Mouse (Mus musculus): ENCODE data around the gene Itprid2. TPM values are rescaled to one million over a fixed set of nuclear protein-coding genes. Genes with fewer than 3 reads are reported as not detected.

Itprid2 gene
- total and polyA plus RNA-seq, 2 experiments from 2014 or later: 5.9 to 11.6 TPM

DNA sequence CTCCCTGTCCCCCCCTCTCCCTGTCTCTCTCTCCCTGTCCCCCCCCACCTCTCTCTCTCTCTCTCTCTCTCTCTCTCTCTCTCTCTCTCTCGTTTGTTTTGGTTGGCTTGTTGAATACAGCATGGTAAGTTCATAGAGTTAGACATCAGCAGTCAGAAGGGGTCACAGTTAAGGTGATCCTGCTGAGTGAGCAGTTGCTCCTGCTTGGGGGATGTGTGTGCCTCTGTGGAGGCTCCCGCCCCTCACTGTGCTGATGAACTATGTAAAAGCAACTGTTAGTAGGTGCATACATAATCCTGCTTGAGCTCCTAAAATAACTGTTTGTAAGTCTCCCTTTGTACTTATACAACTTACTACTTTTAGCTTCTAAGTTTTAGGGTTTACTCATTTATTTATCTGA lies 12.6 kb downstream of the Itprid2 start:
- 31% methylated on average over 2 of the region's 2 CpGs for WGBS
- H3K4me2 ChIP-seq (ENCODE audit: low read depth, low read length): no peak overlapping the region
- no peak overlapping the region for H3K4me3 ChIP-seq (ENCODE audit: low read length)
- no peaks in the 10 kb centered on the region for H3K27me3 ChIP-seq (ENCODE audit: insufficient read depth, low read length)
- H3K9ac ChIP-seq (replicated peaks; ENCODE audit: low read length): no peak overlapping the region
- DNase-seq (ENCODE audit: low spot score): no peak
- H3K36me3 ChIP-seq (ENCODE audit: insufficient read depth, low read length): peaks cover 16% of the 10 kb centered on the region; the same call in 1 of the 2 replicates
- H3K4me1 ChIP-seq (ENCODE audit: insufficient read depth, low read length): no peaks in the 10 kb centered on the region
- ATAC-seq: no peak
- no peaks in the 10 kb centered on the region for H3K9me3 ChIP-seq (ENCODE audit: low read length)
- TF ChIP-seq CTCF (IDR thresholded peaks at IDR 0.05; ENCODE audit: low read depth): no peak
- no peak overlapping the region for H3K27ac ChIP-seq

DNA sequence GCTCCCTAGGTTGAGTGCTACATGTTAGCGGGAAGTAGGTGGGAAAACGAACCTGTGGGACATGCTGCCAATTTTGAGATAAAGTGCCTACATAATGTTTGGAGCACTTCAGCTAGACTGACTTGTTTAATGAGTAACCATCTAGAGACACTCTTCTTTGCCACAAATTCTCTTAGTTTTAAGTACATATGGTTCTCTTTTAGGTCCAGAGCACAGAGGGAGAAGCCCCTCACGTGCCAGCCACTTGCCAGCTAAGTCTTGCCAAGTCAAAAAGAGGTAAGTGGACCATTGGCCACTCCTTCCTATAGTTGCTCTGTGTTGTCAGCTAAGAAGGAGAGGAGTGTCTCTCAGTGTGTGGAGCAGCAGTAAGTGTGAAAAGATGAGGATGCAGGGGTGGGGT lies 16.0 kb downstream of the Itprid2 start:
- H3K27ac ChIP-seq: no peak overlapping the region
- H3K4me1 ChIP-seq (ENCODE audit: insufficient read depth, low read length): no peaks in the 10 kb centered on the region
- no peak overlapping the region for H3K4me3 ChIP-seq (ENCODE audit: low read length)
- H3K9ac ChIP-seq (replicated peaks; ENCODE audit: low read length): no peak overlapping the region
- ATAC-seq: no peak
- H3K27me3 ChIP-seq (ENCODE audit: insufficient read depth, low read length): no peaks in the 10 kb centered on the region
- no peak for TF ChIP-seq CTCF (IDR thresholded peaks at IDR 0.05; ENCODE audit: low read depth)
- H3K4me2 ChIP-seq (ENCODE audit: low read depth, low read length): no peak overlapping the region
- H3K9me3 ChIP-seq (ENCODE audit: low read length): no peaks in the 10 kb centered on the region
- 90% methylated on average over 3 of the region's 3 CpGs for WGBS
- no peaks in the 10 kb centered on the region for H3K36me3 ChIP-seq (ENCODE audit: insufficient read depth, low read length)
- no peak for DNase-seq (ENCODE audit: low spot score)

DNA sequence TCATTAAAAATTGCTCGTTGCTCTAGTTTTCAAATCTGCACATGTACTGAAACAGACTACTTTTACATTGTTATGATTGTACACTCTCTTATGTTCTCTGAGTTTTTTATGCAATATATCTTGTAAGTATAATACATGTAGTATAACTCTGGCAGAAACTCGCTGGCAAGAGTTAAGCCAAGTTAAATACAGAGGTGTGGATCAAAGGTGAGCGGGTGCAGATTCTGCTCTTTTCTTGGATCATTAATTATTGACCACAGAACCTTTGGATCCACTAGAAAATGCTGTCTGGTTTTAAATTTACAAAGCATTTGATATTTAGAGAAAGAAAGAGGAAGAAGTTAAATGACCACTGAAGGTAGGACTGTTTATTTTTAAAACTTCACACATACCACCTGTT lies 16.5 kb downstream of the Itprid2 start:
- Histone ChIP-seq H3K36me3 (ENCODE audit: insufficient read depth, low read length) (no peaks in the 10 kb centered on the region), H3K9me3 (ENCODE audit: low read length) (no peaks in the 10 kb centered on the region), H3K27ac (no peak overlapping the region), H3K4me2 (ENCODE audit: low read depth, low read length) (no peak overlapping the region), H3K9ac (replicated peaks; ENCODE audit: low read length) (no peak overlapping the region), H3K4me3 (ENCODE audit: low read length) (no peak overlapping the region), H3K27me3 (ENCODE audit: insufficient read depth, low read length) (no peaks in the 10 kb centered on the region), H3K4me1 (ENCODE audit: insufficient read depth, low read length) (no peaks in the 10 kb centered on the region)
- ATAC-seq (no peak), DNase-seq (ENCODE audit: low spot score) (no peak)
- TF ChIP-seq CTCF (IDR thresholded peaks at IDR 0.05; ENCODE audit: low read depth): no peak
- 95% methylated on average over 3 of the region's 3 CpGs for WGBS

DNA sequence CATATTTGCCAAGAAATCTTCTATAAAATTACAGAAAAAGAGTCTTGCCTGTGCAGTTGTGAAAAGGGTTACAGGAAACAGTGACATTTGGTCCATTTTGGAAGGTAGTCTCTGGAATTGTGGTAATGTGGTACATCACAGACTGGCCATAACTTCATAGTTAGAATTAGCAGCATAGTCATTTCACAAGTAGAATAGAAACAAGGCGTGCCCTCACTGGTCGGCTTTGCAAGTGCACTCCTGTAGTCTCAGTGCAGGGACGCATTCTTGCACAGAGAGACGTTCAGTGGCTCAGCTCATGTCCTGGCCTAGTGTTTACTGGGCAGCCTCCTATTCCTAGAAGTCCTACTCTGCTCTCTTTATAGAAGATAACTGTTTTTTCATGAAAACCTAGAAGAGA lies 17.4 kb downstream of the Itprid2 start:
- Histone ChIP-seq H3K4me1 (ENCODE audit: insufficient read depth, low read length) (no peaks in the 10 kb centered on the region), H3K36me3 (ENCODE audit: insufficient read depth, low read length) (peaks cover 5% of the 10 kb centered on the region; the same call in 1 of the 2 replicates), H3K9ac (replicated peaks; ENCODE audit: low read length) (no peak overlapping the region), H3K4me3 (ENCODE audit: low read length) (no peak overlapping the region), H3K27ac (no peak overlapping the region), H3K4me2 (ENCODE audit: low read depth, low read length) (no peak overlapping the region), H3K9me3 (ENCODE audit: low read length) (no peaks in the 10 kb centered on the region), H3K27me3 (ENCODE audit: insufficient read depth, low read length) (no peaks in the 10 kb centered on the region)
- TF ChIP-seq CTCF (IDR thresholded peaks at IDR 0.05; ENCODE audit: low read depth): no peak
- 85% methylated on average over 4 of the region's 4 CpGs for WGBS
- DNase-seq (ENCODE audit: low spot score) (no peak), ATAC-seq (no peak)

DNA sequence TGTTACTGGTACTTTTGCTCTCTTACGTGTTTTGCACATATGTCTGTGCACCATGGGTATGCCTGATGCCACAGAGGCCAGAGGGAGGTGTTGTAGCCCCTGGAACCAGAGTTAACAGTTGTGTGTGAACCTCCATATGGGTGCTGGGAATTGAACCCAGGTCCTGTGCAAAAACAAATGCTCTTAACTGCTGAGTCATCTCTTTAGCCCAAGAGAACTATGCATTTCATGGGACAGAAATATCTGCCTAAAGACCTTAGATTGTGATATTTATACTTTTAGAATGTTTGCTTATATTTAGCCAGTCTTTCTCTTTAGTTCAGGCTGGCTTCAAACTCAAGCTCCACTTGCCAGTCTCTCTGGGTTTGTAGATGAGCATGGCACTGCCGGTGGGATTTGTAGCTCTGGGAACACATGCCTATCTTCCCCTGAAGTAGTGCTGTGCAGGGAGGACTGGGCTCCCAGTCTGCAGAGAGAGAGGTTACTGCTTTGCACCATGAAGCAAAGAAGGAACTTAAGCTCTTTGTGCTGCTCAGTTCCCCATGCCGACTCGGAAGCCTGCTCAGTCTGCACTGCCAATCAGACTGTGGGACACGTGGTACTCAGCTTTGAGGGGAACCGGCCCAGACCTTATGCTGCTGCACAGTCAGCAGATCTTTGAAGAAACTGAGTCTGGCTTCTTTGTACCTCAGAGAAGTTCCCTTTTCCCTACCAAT lies 18.1 kb downstream of the Itprid2 start:
- WGBS: 68% methylated on average over 6 of the region's 6 CpGs
- Histone ChIP-seq H3K36me3 (ENCODE audit: insufficient read depth, low read length) (peaks cover 11% of the 10 kb centered on the region; the same call in 1 of the 2 replicates), H3K27ac (no peak overlapping the region), H3K9ac (replicated peaks; ENCODE audit: low read length) (no peak overlapping the region), H3K4me1 (ENCODE audit: insufficient read depth, low read length) (no peaks in the 10 kb centered on the region), H3K27me3 (ENCODE audit: insufficient read depth, low read length) (no peaks in the 10 kb centered on the region), H3K9me3 (ENCODE audit: low read length) (no peaks in the 10 kb centered on the region), H3K4me2 (ENCODE audit: low read depth, low read length) (no peak overlapping the region), H3K4me3 (ENCODE audit: low read length) (no peak overlapping the region)
- TF ChIP-seq CTCF (IDR thresholded peaks at IDR 0.05; ENCODE audit: low read depth): no peak
- ATAC-seq (no peak), DNase-seq (ENCODE audit: low spot score) (no peak)

DNA sequence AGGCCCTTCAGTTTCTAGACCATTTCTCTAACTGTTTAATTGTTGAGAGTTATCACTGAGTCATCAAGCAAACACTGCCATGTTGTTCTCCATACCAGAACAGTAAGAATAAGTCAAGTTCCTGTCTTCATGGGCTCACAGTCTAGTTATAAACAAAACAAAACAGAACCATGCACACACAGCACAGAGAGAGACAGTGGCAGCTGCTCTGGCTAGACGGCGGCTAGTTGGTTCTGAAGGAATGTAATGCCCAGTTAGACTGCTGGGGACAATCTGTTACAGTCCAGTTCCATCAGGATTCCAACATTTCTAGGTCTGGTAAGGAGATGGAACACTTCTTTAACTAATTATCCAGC lies 18.6 kb downstream of the Itprid2 start:
- Histone ChIP-seq H3K27me3 (ENCODE audit: insufficient read depth, low read length) (no peaks in the 10 kb centered on the region), H3K9ac (replicated peaks; ENCODE audit: low read length) (no peak overlapping the region), H3K4me3 (ENCODE audit: low read length) (no peak overlapping the region), H3K27ac (no peak overlapping the region), H3K9me3 (ENCODE audit: low read length) (no peaks in the 10 kb centered on the region), H3K4me2 (ENCODE audit: low read depth, low read length) (no peak overlapping the region), H3K36me3 (ENCODE audit: insufficient read depth, low read length) (peaks cover 11% of the 10 kb centered on the region; the same call in 1 of the 2 replicates), H3K4me1 (ENCODE audit: insufficient read depth, low read length) (no peaks in the 10 kb centered on the region)
- 58% methylated on average over 2 of the region's 2 CpGs for WGBS
- TF ChIP-seq CTCF (IDR thresholded peaks at IDR 0.05; ENCODE audit: low read depth): no peak
- no peak for ATAC-seq
- DNase-seq (ENCODE audit: low spot score): no peak

DNA sequence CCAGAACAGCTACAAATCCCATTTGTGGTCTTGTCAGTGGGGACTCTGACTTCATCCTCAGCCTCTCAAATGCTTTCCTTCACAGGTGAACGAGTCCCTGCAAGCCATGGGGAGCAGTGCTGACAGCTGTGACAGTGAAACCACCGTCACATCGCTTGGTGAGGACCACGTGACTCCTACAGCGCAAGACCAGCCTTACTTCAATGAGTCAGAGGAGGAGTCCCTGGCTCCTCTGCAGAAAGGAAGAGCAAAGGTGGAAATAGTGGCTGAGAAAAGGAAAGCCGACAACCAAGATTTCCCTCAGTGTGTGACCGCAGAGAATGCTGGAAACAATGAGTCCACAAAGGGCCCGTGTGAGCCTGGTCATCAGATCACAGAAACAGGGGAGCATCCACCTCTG lies 21.9 kb downstream of the Itprid2 start:
- no peak overlapping the region for H3K4me3 ChIP-seq (ENCODE audit: low read length)
- H3K27ac ChIP-seq: no peak overlapping the region

More for the DNA sequence above, 21.9 kb downstream of the Itprid2 start:
- Histone ChIP-seq H3K4me2 (ENCODE audit: low read depth, low read length) (no peak overlapping the region), H3K9ac (replicated peaks; ENCODE audit: low read length) (no peak overlapping the region), H3K4me1 (ENCODE audit: insufficient read depth, low read length) (no peaks in the 10 kb centered on the region), H3K9me3 (ENCODE audit: low read length) (no peaks in the 10 kb centered on the region), H3K36me3 (ENCODE audit: insufficient read depth, low read length) (peaks cover 26% of the 10 kb centered on the region; the same call in 1 of the 2 replicates), H3K27me3 (ENCODE audit: insufficient read depth, low read length) (no peaks in the 10 kb centered on the region)
- no peak for ATAC-seq
- 76% methylated on average over 8 of the region's 8 CpGs for WGBS
- no peak for TF ChIP-seq CTCF (IDR thresholded peaks at IDR 0.05; ENCODE audit: low read depth)
- no peak for DNase-seq (ENCODE audit: low spot score)
